Mouse (Mus musculus): Measurements from ENCODE around the gene Ano10.
A peak's percentile ranks its signal among the peaks of the same experiment; 100 is the strongest.

The Ano10 gene

GRCm38 (mm10) chr9:122290192-122290591 lies 4.0 kb downstream of the Ano10 start:
- DNase-seq (ENCODE audit: low read depth), result no peak

GRCm38 (mm10) chr9:122288416-122288815 lies 5.8 kb downstream of the Ano10 start:
- DNase-seq (ENCODE audit: low read depth), result no peak

- DNase-seq (ENCODE audit: low read depth), result no peak
These were observed 6.7 kb downstream of the Ano10 start for GRCm38 (mm10) chr9:122287526-122287925.

GRCm38 (mm10) chr9:122285833-122286310 lies 8.4 kb downstream of the Ano10 start:
- DNase-seq (ENCODE audit: low read depth), result no peak

GRCm38 (mm10) chr9:122285146-122285832 lies 8.9 kb downstream of the Ano10 start:
- DNase-seq (ENCODE audit: low read depth), result no peak

GRCm38 (mm10) chr9:122284696-122285095 lies 9.5 kb downstream of the Ano10 start:
- DNase-seq (ENCODE audit: low read depth), result no peak

GRCm38 (mm10) chr9:122281004-122281403 lies 13.2 kb downstream of the Ano10 start:
- no peak for DNase-seq (ENCODE audit: low read depth)

- DNase-seq (ENCODE audit: low read depth), result no peak
These were observed 17.6 kb downstream of the Ano10 start for GRCm38 (mm10) chr9:122276665-122277064.

GRCm38 (mm10) chr9:122276134-122276533 lies 18.1 kb downstream of the Ano10 start:
- DNase-seq (ENCODE audit: low read depth), result no peak

GRCm38 (mm10) chr9:122274346-122274745 lies 19.9 kb downstream of the Ano10 start:
- DNase-seq (ENCODE audit: low read depth), result no peak

GRCm38 (mm10) chr9:122273879-122274278 lies 20.3 kb downstream of the Ano10 start:
- no peak for DNase-seq (ENCODE audit: low read depth)

- no peak for DNase-seq (ENCODE audit: low read depth)
These were observed 22.4 kb downstream of the Ano10 start for GRCm38 (mm10) chr9:122271866-122272265.

GRCm38 (mm10) chr9:122271318-122271717 lies 22.9 kb downstream of the Ano10 start:
- no peak for DNase-seq (ENCODE audit: low read depth)

GRCm38 (mm10) chr9:122270913-122271312 lies 23.3 kb downstream of the Ano10 start:
- DNase-seq (ENCODE audit: low read depth), result no peak

- DNase-seq (ENCODE audit: low read depth), result no peak
These were observed 24.8 kb downstream of the Ano10 start for GRCm38 (mm10) chr9:122269256-122270041.

- DNase-seq (ENCODE audit: low read depth), result no peak
These were observed 28.6 kb downstream of the Ano10 start for GRCm38 (mm10) chr9:122265526-122266210.

- DNase-seq (ENCODE audit: low read depth), result no peak
These were observed 31.1 kb downstream of the Ano10 start for GRCm38 (mm10) chr9:122263140-122263539.

- DNase-seq (ENCODE audit: low read depth), result no peak
These were observed 39.8 kb downstream of the Ano10 start for GRCm38 (mm10) chr9:122254386-122254785.

GRCm38 (mm10) chr9:122252113-122252512 lies 42.1 kb downstream of the Ano10 start:
- DNase-seq (ENCODE audit: low read depth), result no peak

GRCm38 (mm10) chr9:122248168-122248567 lies 46.1 kb downstream of the Ano10 start:
- no peak for DNase-seq (ENCODE audit: low read depth)

GRCm38 (mm10) chr9:122247430-122248027 lies 46.7 kb downstream of the Ano10 start:
- DNase-seq (ENCODE audit: low read depth), result peak; percentile 69

- DNase-seq (ENCODE audit: low read depth), result no peak
These were observed 48.3 kb downstream of the Ano10 start for GRCm38 (mm10) chr9:122245879-122246278.
